Mouse (Mus musculus): ENCODE measurements around the gene Dpep3.
"Not testable (repeated sequence)": the region's sequence is repeated elsewhere in the genome, so short reads cannot be mapped to it uniquely, and the experiment has no call there.

Gene Dpep3

GRCm38 (mm10) chr8:105979325-105979724 lies at the start of gene Dpep3:
Dpep3 (minus strand) TSS chr8:105979429.
- in situ Hi-C loops (cut with MboI, MseI) = no loop called here

GRCm38 (mm10) chr8:106022483-106022882 lies 43.3 kb upstream of the Dpep3 start:
- in situ Hi-C loops (cut with MboI, MseI) = loop anchor here (5.0 kb wide), 1 partner anchor 35 kb away; no protein-coding TSS in a partner anchor

- in situ Hi-C loops (cut with MboI, MseI) = no loop called here
These were observed 38.8 kb upstream of the Dpep3 start for GRCm38 (mm10) chr8:106018039-106018438.

DNA sequence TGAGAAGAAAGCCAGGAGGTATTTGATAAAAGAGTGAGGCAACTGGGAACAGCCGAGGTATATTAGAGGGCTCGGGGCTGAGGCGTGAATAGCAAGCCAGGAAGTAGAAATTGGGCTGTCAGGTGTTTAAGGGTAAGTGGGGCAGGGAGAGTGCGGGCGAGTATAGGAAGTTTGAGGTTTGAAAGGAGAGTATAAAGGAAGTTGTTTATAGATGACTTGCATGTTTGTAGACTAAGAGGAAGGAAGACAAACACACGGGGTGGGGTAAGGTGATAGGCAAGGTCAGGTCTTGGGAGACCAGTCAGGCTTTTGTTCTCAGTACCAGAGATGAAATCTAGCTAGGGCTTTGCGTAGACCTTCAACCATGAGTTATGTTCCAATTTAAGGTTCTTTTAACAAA lies 37.9 kb upstream of the Dpep3 start:
- in situ Hi-C loops (cut with MboI, MseI) = no loop called here

DNA sequence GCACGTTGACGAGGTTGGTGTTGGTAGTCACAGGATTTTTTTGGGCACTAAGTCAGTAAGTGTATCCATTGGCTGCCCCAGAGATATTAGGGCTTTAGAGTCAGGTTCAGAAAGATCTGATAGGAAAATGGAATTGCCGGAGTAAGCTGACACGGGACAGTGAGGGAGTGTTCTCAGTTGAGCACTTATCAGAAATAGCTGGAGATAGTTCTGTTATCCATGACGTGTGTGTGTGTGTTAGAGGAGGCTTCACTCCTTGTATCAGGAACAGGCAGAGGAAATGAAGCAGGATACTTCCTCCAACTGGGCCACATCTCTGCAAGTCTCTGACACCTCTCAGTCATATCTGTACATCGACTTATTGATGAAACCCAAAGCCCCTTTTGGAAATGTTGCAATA lies 37.1 kb upstream of the Dpep3 start:
- in situ Hi-C loops (cut with MboI, MseI) = no loop called here

GRCm38 (mm10) chr8:106012203-106012602 lies 33.0 kb upstream of the Dpep3 start:
- in situ Hi-C loops (cut with MboI, MseI) = not testable (repeated sequence)

GRCm38 (mm10) chr8:106011643-106011986 lies 32.4 kb upstream of the Dpep3 start, which contains the start of gene Ddx28:
Ddx28 (minus strand) TSS chr8:106011882.
- in situ Hi-C loops (cut with MboI, MseI) = no loop called here

DNA sequence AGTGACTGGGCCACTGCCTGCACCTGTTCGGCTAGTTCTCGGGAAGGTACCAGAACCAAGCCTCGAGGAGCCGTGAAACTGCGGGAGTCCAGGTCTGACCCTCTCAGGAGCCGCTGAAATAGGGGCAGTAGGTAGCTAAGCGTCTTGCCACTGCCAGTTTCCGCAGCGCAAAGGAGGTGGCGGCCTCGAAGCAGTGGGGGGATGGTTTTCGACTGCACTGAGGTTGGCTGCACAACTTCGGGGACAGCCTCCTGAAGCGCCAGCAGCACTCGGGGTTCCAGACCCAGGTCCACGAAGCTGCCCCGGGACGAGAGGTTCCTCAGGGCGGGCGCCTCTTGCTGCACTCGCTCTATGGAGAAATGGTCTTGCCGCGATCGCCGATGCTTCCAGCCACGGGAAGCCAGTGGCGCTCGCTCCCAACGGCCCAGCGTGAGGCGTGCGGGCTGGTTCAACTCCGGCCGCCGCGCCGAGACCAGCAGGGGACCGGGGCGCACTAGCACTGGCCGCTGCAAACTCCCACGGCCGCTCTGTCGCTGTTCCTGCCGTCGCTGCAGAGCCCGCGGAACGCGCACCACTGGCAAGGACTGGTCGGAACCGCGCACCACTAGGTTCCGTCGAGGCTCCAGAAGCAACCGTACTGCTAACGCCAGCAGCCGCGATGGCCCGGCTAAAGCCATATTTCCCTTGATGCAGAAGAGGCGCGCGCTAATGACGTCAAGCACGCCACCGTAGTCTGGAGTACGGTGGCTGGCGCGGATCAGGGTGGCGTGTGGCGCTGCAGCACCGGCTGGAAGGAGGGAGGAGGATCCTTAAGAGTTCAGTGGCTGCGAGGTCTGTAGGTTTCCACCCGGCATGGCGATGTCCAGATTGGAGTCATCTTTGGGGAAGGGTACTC lies 31.8 kb upstream of the Dpep3 start:
- in situ Hi-C loops (cut with MboI, MseI) = no loop called here

DNA sequence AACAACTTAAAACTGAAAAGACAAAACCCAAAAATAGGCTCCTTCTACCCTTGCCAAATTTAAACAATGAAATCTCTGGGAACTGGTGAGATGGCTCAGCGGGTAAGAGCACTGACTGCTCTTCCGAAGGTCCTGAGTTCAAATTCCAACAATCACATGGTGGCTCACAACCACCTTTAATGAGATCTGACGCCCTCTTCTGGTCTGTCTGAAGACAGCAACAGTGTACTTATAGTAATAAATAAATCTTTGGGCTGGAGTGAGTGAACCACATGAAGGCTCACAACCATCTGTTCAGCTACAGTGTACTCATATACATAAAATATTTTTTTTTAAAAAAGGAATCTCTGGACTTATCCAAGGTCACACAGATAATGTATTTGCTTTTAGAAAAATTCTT lies 28.7 kb upstream of the Dpep3 start:
- in situ Hi-C loops (cut with MboI, MseI) = not testable (repeated sequence)

GRCm38 (mm10) chr8:106007135-106007534 lies 27.9 kb upstream of the Dpep3 start:
- in situ Hi-C loops (cut with MboI, MseI) = no loop called here

GRCm38 (mm10) chr8:106006413-106006812 lies 27.2 kb upstream of the Dpep3 start:
- in situ Hi-C loops (cut with MboI, MseI) = no loop called here

DNA sequence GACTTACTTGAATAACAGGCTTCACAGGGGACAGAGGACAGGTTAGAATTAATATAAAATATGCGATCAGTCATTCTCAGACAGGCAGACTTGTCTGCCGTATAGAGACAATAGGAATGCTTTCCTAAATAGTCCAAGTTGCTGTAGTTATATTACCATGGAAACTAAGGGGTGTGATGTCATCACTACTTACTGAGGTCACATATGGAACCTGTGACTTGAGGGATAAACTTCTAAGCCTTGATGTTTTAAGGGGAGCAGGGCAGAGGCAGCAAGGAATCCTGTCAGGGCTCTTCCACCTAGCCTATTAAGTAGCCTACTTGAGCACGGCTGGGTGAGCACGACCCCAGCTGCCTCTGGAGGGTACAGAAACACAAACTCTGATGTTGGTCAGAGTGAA lies 26.6 kb upstream of the Dpep3 start, which contains the start of gene Dpep2nb:
Dpep2nb (minus strand) TSS at position 101 of the 400 bp plus-strand sequence.
- in situ Hi-C loops (cut with MboI, MseI) = no loop called here

GRCm38 (mm10) chr8:106004538-106005207 lies 25.4 kb upstream of the Dpep3 start:
- in situ Hi-C loops (cut with MboI, MseI) = no loop called here

DNA sequence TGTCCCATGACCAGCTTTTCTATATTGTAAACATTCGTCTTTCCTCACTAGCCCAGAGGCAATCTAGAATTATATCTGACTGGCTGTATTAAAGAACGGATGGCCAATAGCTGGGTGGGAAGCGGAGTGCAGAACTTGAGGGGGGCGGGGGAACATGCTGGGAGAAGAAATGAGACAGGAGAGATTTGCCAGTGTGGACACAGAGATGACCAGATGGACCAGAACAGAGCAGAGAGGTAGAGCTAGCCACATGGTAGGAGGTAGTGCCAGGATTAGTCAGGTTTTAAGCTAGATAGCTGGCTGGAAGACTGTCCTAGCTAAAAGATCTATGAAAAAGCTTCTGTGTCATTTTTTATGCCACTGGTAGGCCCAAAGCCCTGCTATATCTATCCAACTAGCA lies 22.7 kb upstream of the Dpep3 start:
- in situ Hi-C loops (cut with MboI, MseI) = no loop called here

GRCm38 (mm10) chr8:105998971-105999370 lies 19.7 kb upstream of the Dpep3 start:
- in situ Hi-C loops (cut with MboI, MseI) = no loop called here

GRCm38 (mm10) chr8:105996359-105996758 lies 17.1 kb upstream of the Dpep3 start:
- in situ Hi-C loops (cut with MboI, MseI) = no loop called here

DNA sequence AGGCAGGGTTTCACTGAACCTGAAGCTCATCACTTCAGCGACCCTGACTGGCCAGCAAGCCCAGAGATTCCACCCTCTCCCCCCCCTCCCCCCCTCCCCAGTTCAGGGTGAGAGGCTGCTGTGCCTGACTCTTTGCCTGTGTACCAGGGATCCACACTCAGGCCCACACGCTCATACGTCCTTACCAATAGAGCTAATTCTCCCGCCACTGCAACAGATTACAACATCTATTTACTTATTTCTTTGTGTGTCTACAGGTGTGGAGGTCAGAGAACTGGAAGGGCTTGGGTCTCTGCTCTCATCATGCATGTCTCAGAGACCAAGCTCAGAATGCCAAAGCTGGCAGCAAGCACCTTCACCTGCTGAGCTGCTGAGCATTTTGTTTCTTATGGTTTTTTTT lies 14.0 kb upstream of the Dpep3 start:
- in situ Hi-C loops (cut with MboI, MseI) = no loop called here

DNA sequence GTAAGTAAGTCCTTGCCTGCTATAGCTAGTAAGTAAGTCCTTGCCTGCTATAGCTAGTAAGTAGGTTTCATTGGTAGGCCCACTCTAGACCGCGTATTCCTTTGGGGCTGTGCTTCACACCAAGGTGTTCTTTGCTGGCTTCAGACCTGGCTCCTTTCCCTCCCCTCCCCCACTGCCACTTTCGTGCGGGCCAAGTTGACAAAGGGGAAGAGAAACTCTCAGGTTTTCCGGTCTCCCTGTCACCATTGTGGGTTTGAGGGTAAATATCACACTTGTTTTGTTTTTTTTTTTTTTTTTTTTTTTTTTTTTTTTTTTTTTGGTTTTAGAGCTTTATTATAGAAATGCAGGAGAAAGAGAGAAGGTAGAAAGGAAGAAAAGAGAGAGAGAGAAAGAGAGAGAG lies 13.3 kb upstream of the Dpep3 start:
- in situ Hi-C loops (cut with MboI, MseI) = no loop called here

- in situ Hi-C loops (cut with MboI, MseI) = no loop called here
These were observed 12.3 kb upstream of the Dpep3 start for GRCm38 (mm10) chr8:105991546-105991945.

DNA sequence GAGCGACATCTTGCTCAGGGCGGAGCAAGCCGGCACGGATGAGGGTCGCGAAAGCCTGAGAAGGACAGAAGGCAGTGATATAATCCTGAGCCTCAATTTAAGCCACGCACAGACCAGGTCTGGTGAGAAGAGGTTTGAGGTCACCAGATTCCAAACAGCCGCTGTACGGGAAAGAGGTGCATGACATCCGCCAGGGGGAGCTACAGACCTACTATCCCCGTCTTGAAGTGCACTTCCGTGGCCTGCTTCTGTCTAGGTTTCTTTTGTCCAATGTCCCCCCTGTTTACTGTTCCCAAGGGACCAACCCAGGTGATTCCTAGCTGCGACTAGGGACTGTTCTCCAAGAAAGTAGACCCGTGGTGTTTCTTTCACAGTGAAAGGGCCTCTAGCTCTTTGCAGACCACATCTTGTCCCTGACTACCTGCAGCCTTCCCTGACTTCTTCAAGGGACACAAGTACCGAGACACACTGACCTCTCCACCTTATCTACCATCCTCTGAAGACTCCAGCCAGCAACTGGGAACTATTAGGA lies 11.7 kb upstream of the Dpep3 start, which contains the start of gene Dus2:
Dus2 (plus strand) TSS at position 482 of the 532 bp plus-strand sequence.
- in situ Hi-C loops (cut with MboI, MseI) = no loop called here

DNA sequence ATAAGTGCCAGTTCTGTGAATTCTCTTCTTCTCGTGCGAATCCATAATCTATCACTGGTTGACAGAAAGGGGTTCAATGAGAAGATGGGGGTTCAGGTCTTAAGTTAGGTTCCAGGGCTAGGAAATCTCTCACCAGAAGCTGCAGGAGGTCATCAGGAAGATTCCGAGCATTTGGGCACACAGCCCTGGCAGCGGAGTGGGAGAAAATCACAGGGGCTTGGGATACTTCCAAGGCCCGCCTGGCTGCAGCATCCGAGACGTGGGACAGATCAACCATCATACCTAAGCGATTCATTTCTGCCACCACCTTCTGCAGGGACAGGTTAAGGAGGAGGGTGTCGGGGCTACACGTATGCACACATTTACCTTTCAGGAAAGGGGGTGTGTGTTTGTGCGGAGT lies 9.3 kb upstream of the Dpep3 start:
- in situ Hi-C loops (cut with MboI, MseI) = loop anchor here (5.0 kb wide), 1 partner anchor 34 kb away; no protein-coding TSS in a partner anchor

GRCm38 (mm10) chr8:105983406-105983805 lies 4.2 kb upstream of the Dpep3 start:
- in situ Hi-C loops (cut with MboI, MseI) = not testable (repeated sequence)

All from regulatory T cell (primary cell).